Mouse (Mus musculus): Measurements from ENCODE around the gene 5730596B20Rik. TPM values are rescaled to one million over a fixed set of nuclear protein-coding genes. Genes with fewer than 3 reads are reported as not detected.
A peak's percentile ranks its signal among the peaks of the same experiment; 100 is the strongest.

The 5730596B20Rik gene
- polyA plus RNA-seq, 2 experiments, result 0.29 to 0.44 TPM

DNA sequence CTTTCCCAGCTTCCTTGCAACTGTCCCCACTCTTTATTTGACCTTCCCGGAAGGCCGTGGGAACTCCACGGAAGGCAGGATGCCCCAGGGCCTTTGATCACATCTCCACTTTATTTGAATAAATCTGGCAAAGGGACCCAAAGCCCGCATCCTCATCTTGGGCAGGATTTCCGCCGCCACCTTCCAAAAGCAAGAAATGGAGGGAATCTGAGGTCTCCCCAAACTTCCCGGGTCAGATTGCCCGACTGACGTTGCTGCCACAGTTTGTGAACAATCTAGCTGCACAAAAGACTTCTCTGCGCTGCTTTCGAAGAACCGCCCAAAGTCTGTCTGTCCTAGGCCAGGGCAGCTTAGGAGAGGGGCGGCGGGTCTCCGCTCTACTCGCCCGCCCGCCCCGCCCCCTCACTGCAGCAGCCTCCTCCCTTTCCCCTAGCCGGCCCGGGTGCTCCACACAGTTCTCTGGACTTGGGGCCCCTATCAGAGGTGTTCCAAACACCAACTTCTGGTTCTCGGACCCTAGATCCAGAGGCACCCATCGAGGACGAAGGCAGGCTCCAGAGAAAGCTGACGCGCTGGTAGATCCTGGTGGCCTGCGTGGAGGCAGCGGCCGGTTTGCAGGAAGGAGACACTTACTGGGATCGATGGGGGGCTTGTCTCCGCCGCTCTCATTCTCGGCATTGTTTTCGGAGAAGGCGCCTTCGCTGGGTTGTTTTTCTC lies 47.8 kb downstream of the 5730596B20Rik start:
- peak overlapping the region; percentile 95 for H3K27ac ChIP-seq (replicated peaks; ENCODE audit: low read depth, low read length)
- no peak for TF ChIP-seq POLR2A (IDR thresholded peaks at IDR 0.05; ENCODE audit: borderline replicate concordance, extremely low read depth, insufficient read depth, insufficient read length)
- H3K36me3 ChIP-seq (ENCODE audit: control insufficient read depth, insufficient read depth, low read length), result peaks cover 43% of the 10 kb centered on the region
- H3K9ac ChIP-seq (ENCODE audit: low read depth, low read length, severe bottlenecking), result peak overlapping the region; percentile 100
- peak overlapping the region; percentile 96 for H3K4me2 ChIP-seq (replicated peaks; ENCODE audit: low read depth, low read length, severe bottlenecking)
- H3K4me3 ChIP-seq (replicated peaks; ENCODE audit: low read length), result peak overlapping the region; percentile 90
- no peaks in the 10 kb centered on the region for H3K9me3 ChIP-seq (ENCODE audit: control insufficient read depth, low read length)
- WGBS, result under 1% methylated on average over 36 of the region's 36 CpGs
- H3K27me3 ChIP-seq (ENCODE audit: control insufficient read depth, insufficient read depth, low read length), result peaks cover 3% of the 10 kb centered on the region; the same call in 1 of the 2 replicates
- ATAC-seq (ENCODE audit: low FRiP score, low read depth) (no peak), DNase-seq (ENCODE audit: low spot score) (peak; percentile 26)
- peaks cover 27% of the 10 kb centered on the region for H3K4me1 ChIP-seq (ENCODE audit: control insufficient read depth, insufficient read depth, low read length)

DNA sequence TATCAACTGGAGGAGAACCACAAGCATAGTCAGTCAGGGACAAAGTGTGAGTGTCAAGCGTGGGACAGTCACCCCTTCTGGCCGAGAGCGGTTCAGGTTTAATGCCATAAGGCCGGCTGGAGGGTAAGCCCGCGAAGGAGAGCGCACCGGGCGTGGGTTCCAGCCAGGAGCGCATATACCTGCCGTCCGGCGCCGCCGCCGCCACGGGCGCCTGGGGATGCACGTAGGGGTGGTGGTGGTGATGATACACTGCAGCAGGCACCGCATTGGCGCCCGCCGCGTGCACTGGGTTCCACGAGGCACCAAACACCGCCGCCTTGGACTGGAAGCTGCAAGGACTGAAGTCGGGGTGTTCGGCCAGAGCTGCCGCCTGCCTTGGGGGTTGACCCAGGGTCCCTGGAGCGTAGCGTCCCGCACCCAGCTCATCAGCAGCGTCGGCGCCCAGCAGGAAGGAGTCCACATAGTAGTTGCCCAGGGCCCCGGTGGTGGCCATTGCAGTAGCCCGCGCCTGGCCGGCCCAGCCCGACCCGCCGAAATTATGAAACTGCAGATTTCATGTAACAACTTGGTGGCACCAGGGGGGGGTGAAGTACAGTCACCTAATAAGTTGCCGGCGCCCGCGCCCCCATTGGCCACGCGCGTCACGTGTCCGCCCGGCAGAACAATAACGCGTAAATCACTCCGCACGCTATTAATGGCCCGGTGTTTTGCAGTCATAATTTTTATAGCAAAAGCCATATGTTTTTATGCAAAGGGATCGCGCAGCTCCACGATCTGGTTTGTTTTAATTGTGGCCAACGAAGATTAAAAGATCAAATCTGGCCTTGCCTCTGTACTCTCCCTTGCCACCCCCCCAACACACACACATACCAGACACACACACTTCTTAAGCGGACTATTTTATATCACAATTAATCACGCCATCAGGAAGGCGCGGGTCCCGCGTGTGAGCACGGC lies 48.6 kb downstream of the 5730596B20Rik start:
- TF ChIP-seq POLR2A (IDR thresholded peaks at IDR 0.05; ENCODE audit: borderline replicate concordance, extremely low read depth, insufficient read depth, insufficient read length), result peak; percentile 43; the same call in 1 of the 2 replicates
- H3K9ac ChIP-seq (ENCODE audit: low read depth, low read length, severe bottlenecking), result peak overlapping the region; percentile 100
- peak overlapping the region; percentile 90 for H3K4me3 ChIP-seq (replicated peaks; ENCODE audit: low read length)
- WGBS, result under 1% methylated on average over 65 of the region's 69 CpGs
- peak; percentile 98 for DNase-seq (ENCODE audit: low spot score)
- no peaks in the 10 kb centered on the region for H3K27me3 ChIP-seq (ENCODE audit: control insufficient read depth, insufficient read depth, low read length)
- peaks cover 24% of the 10 kb centered on the region for H3K4me1 ChIP-seq (ENCODE audit: control insufficient read depth, insufficient read depth, low read length)
- peak overlapping the region; percentile 96 for H3K4me2 ChIP-seq (replicated peaks; ENCODE audit: low read depth, low read length, severe bottlenecking)
- H3K9me3 ChIP-seq (ENCODE audit: control insufficient read depth, low read length), result no peaks in the 10 kb centered on the region
- peaks cover 51% of the 10 kb centered on the region for H3K36me3 ChIP-seq (ENCODE audit: control insufficient read depth, insufficient read depth, low read length)
- ATAC-seq (ENCODE audit: low FRiP score, low read depth), result peak; percentile 71
- peak overlapping the region; percentile 95 for H3K27ac ChIP-seq (replicated peaks; ENCODE audit: low read depth, low read length)

DNA sequence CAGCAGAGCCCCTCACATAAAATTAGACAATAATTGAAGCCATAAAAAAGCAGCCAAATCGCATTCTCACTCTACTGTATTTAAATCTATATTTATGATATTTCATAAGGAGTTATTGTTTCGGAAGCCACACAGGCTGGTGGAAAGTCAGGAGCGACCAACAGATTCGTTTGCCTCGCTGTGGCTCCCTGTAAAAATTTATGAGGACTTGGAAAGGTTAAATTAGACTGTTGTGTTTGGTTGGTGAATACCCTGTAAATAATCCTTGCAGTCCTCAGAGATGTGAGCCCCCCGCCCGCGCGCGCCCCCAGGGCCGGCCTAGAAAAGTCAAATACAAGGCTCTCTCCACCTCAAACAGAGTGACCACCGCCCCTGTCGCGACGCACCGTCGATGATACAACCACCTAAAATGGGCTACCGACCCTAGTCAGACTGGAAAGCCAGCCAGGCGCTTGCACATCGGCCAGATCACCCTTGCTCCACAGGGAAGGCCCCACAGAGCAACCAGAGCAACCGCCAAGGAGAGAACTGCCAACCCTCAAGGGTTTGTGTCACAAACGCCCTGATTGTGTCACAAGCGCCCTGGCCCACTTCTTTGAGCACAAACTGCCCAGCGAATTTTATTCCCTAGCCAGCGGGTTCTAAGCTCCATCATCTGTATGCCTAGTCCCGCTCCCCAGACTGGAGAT lies 49.4 kb downstream of the 5730596B20Rik start:
- no peak for ATAC-seq (ENCODE audit: low FRiP score, low read depth)
- H3K27me3 ChIP-seq (ENCODE audit: control insufficient read depth, insufficient read depth, low read length), result no peaks in the 10 kb centered on the region
- DNase-seq (ENCODE audit: low spot score), result peak; percentile 74
- peaks cover 58% of the 10 kb centered on the region for H3K36me3 ChIP-seq (ENCODE audit: control insufficient read depth, insufficient read depth, low read length)
- H3K4me3 ChIP-seq (replicated peaks; ENCODE audit: low read length), result peak overlapping the region; percentile 90
- H3K9me3 ChIP-seq (ENCODE audit: control insufficient read depth, low read length), result no peaks in the 10 kb centered on the region
- H3K27ac ChIP-seq (replicated peaks; ENCODE audit: low read depth, low read length), result peak overlapping the region; percentile 95
- TF ChIP-seq POLR2A (IDR thresholded peaks at IDR 0.05; ENCODE audit: borderline replicate concordance, extremely low read depth, insufficient read depth, insufficient read length), result 0 out of 2 replicates have a peak, but pooled peaks have one; percentile 29
- WGBS, result 2% methylated on average over 26 of the region's 26 CpGs
- peak overlapping the region; percentile 96 for H3K4me2 ChIP-seq (replicated peaks; ENCODE audit: low read depth, low read length, severe bottlenecking)
- peaks cover 22% of the 10 kb centered on the region for H3K4me1 ChIP-seq (ENCODE audit: control insufficient read depth, insufficient read depth, low read length)
- H3K9ac ChIP-seq (ENCODE audit: low read depth, low read length, severe bottlenecking), result peak overlapping the region; percentile 100

DNA sequence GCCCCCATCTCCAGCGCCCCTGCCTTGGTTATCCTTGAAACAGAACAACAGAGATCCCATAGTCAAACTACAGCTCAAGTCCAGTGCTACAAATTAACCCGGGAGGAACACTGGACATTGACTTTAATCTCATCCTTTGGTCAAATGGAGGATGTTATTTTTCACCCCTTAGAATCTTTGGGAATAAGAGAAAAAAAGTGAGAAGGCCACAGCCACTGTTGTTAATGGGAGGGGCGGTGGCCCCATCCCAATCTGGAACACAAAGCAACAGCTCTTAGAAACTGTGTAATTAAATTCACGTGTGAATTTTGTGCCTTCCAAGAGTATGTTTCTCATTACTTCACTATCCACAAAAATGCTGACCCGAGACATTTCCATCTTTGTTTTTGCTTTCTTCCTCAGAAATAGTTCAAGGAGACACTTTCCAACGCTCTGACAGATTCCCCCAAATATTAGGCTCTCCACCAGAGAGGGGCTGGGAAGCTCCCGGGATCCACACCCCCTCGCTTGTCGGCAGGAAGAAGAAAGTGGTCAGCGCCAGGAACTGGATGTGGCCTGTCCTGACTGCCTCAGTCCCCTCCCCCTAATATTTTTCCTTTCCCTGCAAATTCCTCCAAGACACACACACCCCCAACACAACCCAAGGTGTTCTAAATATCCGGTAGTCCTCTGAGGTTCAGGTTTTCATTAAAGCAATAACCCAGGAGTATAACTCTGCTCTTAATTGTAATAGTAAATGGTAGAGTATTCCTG lies 50.3 kb downstream of the 5730596B20Rik start:
- 5% methylated on average over 11 of the region's 11 CpGs for WGBS
- peaks cover 16% of the 10 kb centered on the region for H3K4me1 ChIP-seq (ENCODE audit: control insufficient read depth, insufficient read depth, low read length)
- DNase-seq (ENCODE audit: low spot score) (peak; percentile 78), ATAC-seq (ENCODE audit: low FRiP score, low read depth) (no peak)
- H3K9ac ChIP-seq (ENCODE audit: low read depth, low read length, severe bottlenecking), result peak overlapping the region; percentile 100
- H3K4me2 ChIP-seq (replicated peaks; ENCODE audit: low read depth, low read length, severe bottlenecking), result peak overlapping the region; percentile 96
- peaks cover 67% of the 10 kb centered on the region for H3K36me3 ChIP-seq (ENCODE audit: control insufficient read depth, insufficient read depth, low read length)
- peak overlapping the region; percentile 90 for H3K4me3 ChIP-seq (replicated peaks; ENCODE audit: low read length)
- TF ChIP-seq POLR2A (IDR thresholded peaks at IDR 0.05; ENCODE audit: borderline replicate concordance, extremely low read depth, insufficient read depth, insufficient read length), result no peak
- no peaks in the 10 kb centered on the region for H3K9me3 ChIP-seq (ENCODE audit: control insufficient read depth, low read length)
- H3K27ac ChIP-seq (replicated peaks; ENCODE audit: low read depth, low read length), result peak overlapping the region; percentile 95
- no peaks in the 10 kb centered on the region for H3K27me3 ChIP-seq (ENCODE audit: control insufficient read depth, insufficient read depth, low read length)

Data from limb, embryonic 14.5 days (tissue).